Mouse (Mus musculus): ENCODE results near the gene Dmrt3. TPM values are rescaled to one million over a fixed set of nuclear protein-coding genes. Genes with fewer than 3 reads are reported as not detected.

Gene Dmrt3
- 0.54 TPM in 1 of 2 replicates, not detected in the other for polyA plus RNA-seq (2014; fragmentation: Nextera tagmentation; extraction: Ambion mirVana)

- H3K27me3 ChIP-seq (ENCODE audit: control insufficient read depth, insufficient read depth, low read length), result peaks cover 95% of the 10 kb centered on the region
- peak within 1 kb of the TSS; percentile 53 for H3K4me2 ChIP-seq (ENCODE audit: low read length)
- no peaks in the 10 kb centered on the region for H3K36me3 ChIP-seq (ENCODE audit: control insufficient read depth, insufficient read depth, low read length)
- DNase-seq (no peak), ATAC-seq (ENCODE audit: low FRiP score, low TSS enrichment) (no peak)
- no peak within 1 kb of the TSS for H3K9ac ChIP-seq (replicated peaks; ENCODE audit: low read length)
- peaks cover 12% of the 10 kb centered on the region; the same call in 1 of the 2 replicates for H3K4me1 ChIP-seq (ENCODE audit: control insufficient read depth, insufficient read depth, low read length)
- no peaks in the 10 kb centered on the region for H3K9me3 ChIP-seq (ENCODE audit: control insufficient read depth, low read length)
- H3K4me3 ChIP-seq (replicated peaks; ENCODE audit: low read depth, low read length), result peak within 1 kb of the TSS; percentile 30
- no peak within 1 kb of the TSS for H3K27ac ChIP-seq (replicated peaks; ENCODE audit: low read depth, low read length)
- WGBS, result under 1% methylated on average over 27 of the region's 29 CpGs
Measured at GRCm38 (mm10) chr19:25610015-25610410, at the start of gene Dmrt3. Gene Dmrt3, plus strand, starts transcription at chr19:25610301.

DNA sequence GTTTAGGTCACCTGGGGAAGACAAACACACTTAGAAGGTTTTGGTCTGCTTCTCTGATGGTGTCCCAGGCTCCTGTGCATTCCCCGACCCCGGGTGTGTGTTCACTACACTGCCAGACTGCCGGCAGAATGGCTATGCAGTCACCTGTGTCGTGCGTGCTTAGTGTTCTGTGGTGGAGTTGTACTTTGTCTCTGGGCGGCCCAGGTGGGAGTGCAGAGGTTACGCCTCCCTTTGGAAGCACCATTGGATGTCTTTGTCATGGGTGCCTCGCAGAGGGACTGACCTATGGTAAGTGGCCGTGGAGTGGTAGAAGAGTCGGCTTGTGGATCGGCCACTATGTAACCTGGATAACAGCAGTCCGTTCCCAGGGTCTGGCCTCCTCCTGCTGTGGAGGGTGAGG is 45.7 kb upstream of the Dmrt3 start:
- Histone ChIP-seq H3K9me3 (ENCODE audit: control insufficient read depth, low read length) (no peaks in the 10 kb centered on the region), H3K9ac (replicated peaks; ENCODE audit: low read length) (no peak overlapping the region), H3K4me1 (ENCODE audit: control insufficient read depth, insufficient read depth, low read length) (no peaks in the 10 kb centered on the region), H3K27me3 (ENCODE audit: control insufficient read depth, insufficient read depth, low read length) (no peaks in the 10 kb centered on the region), H3K27ac (replicated peaks; ENCODE audit: low read depth, low read length) (no peak overlapping the region), H3K4me3 (replicated peaks; ENCODE audit: low read depth, low read length) (no peak overlapping the region), H3K36me3 (ENCODE audit: control insufficient read depth, insufficient read depth, low read length) (no peaks in the 10 kb centered on the region), H3K4me2 (ENCODE audit: low read length) (no peak overlapping the region)
- WGBS, result 84% methylated on average over 12 of the region's 12 CpGs
- no peak for DNase-seq
- ATAC-seq (ENCODE audit: low FRiP score, low TSS enrichment), result no peak

- H3K9ac ChIP-seq (replicated peaks; ENCODE audit: low read length), result no peak overlapping the region
- WGBS, result 92% methylated on average over 7 of the region's 7 CpGs
- no peaks in the 10 kb centered on the region; the same call in 1 of the 2 replicates for H3K4me1 ChIP-seq (ENCODE audit: control insufficient read depth, insufficient read depth, low read length)
- H3K27me3 ChIP-seq (ENCODE audit: control insufficient read depth, insufficient read depth, low read length), result no peaks in the 10 kb centered on the region
- H3K36me3 ChIP-seq (ENCODE audit: control insufficient read depth, insufficient read depth, low read length), result no peaks in the 10 kb centered on the region
- H3K4me2 ChIP-seq (ENCODE audit: low read length), result no peak overlapping the region
- no peak overlapping the region for H3K27ac ChIP-seq (replicated peaks; ENCODE audit: low read depth, low read length)
- no peaks in the 10 kb centered on the region for H3K9me3 ChIP-seq (ENCODE audit: control insufficient read depth, low read length)
- DNase-seq, result no peak
- no peak for ATAC-seq (ENCODE audit: low FRiP score, low TSS enrichment)
- H3K4me3 ChIP-seq (replicated peaks; ENCODE audit: low read depth, low read length), result no peak overlapping the region
Measured at GRCm38 (mm10) chr19:25569778-25570177, 40.3 kb upstream of the Dmrt3 start.

GRCm38 (mm10) chr19:25574431-25574830 is 35.7 kb upstream of the Dmrt3 start:
- H3K9me3 ChIP-seq (ENCODE audit: control insufficient read depth, low read length), result no peaks in the 10 kb centered on the region
- no peak overlapping the region for H3K27ac ChIP-seq (replicated peaks; ENCODE audit: low read depth, low read length)
- no peaks in the 10 kb centered on the region for H3K27me3 ChIP-seq (ENCODE audit: control insufficient read depth, insufficient read depth, low read length)
- no peak overlapping the region for H3K9ac ChIP-seq (replicated peaks; ENCODE audit: low read length)
- DNase-seq, result peak; percentile 8
- peaks cover 3% of the 10 kb centered on the region; the same call in 1 of the 2 replicates for H3K4me1 ChIP-seq (ENCODE audit: control insufficient read depth, insufficient read depth, low read length)
- WGBS, result 52% methylated on average over 10 of the region's 10 CpGs
- no peak overlapping the region for H3K4me2 ChIP-seq (ENCODE audit: low read length)
- no peak overlapping the region for H3K4me3 ChIP-seq (replicated peaks; ENCODE audit: low read depth, low read length)
- no peak for ATAC-seq (ENCODE audit: low FRiP score, low TSS enrichment)
- H3K36me3 ChIP-seq (ENCODE audit: control insufficient read depth, insufficient read depth, low read length), result no peaks in the 10 kb centered on the region

GRCm38 (mm10) chr19:25574981-25575814 is 34.9 kb upstream of the Dmrt3 start:
- Histone ChIP-seq H3K27me3 (ENCODE audit: control insufficient read depth, insufficient read depth, low read length) (no peaks in the 10 kb centered on the region), H3K27ac (replicated peaks; ENCODE audit: low read depth, low read length) (no peak overlapping the region), H3K4me2 (ENCODE audit: low read length) (peak overlapping the region; percentile 28; the same call in 1 of the 2 replicates), H3K36me3 (ENCODE audit: control insufficient read depth, insufficient read depth, low read length) (no peaks in the 10 kb centered on the region), H3K9me3 (ENCODE audit: control insufficient read depth, low read length) (no peaks in the 10 kb centered on the region), H3K4me3 (replicated peaks; ENCODE audit: low read depth, low read length) (no peak overlapping the region), H3K4me1 (ENCODE audit: control insufficient read depth, insufficient read depth, low read length) (peaks cover 3% of the 10 kb centered on the region; the same call in 1 of the 2 replicates), H3K9ac (replicated peaks; ENCODE audit: low read length) (no peak overlapping the region)
- 0 out of 2 replicates have a peak, but pooled peaks have one; percentile 11 for ATAC-seq (ENCODE audit: low FRiP score, low TSS enrichment)
- peak; percentile 37 for DNase-seq
- WGBS, result 20% methylated on average over 17 of the region's 17 CpGs

DNA sequence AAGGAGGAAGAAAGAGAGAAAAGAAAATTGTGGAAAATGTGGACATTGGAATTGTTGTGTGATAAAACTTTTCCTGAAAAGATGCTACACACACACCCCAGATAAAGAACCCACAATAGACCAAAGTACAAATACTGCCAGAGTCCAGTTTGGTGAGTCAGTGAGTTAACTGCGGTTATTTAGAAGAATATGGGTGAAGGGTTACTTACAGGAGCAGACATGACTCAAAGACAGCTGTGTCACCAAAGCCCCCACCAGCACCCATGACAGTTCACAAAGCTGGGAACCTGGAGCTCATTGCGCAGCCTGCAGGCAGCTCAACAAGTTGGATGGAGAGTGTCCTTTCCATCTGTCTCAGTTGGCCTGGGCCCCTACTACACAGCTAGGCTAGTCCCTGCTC is 31.7 kb upstream of the Dmrt3 start:
- Histone ChIP-seq H3K4me1 (ENCODE audit: control insufficient read depth, insufficient read depth, low read length) (peaks cover 3% of the 10 kb centered on the region; the same call in 1 of the 2 replicates), H3K27ac (replicated peaks; ENCODE audit: low read depth, low read length) (no peak overlapping the region), H3K4me3 (replicated peaks; ENCODE audit: low read depth, low read length) (no peak overlapping the region), H3K4me2 (ENCODE audit: low read length) (no peak overlapping the region), H3K9ac (replicated peaks; ENCODE audit: low read length) (no peak overlapping the region), H3K36me3 (ENCODE audit: control insufficient read depth, insufficient read depth, low read length) (no peaks in the 10 kb centered on the region), H3K27me3 (ENCODE audit: control insufficient read depth, insufficient read depth, low read length) (no peaks in the 10 kb centered on the region), H3K9me3 (ENCODE audit: control insufficient read depth, low read length) (no peaks in the 10 kb centered on the region)
- WGBS, result 100% methylated on average over 2 of the region's 2 CpGs
- ATAC-seq (ENCODE audit: low FRiP score, low TSS enrichment), result no peak
- DNase-seq, result no peak

DNA sequence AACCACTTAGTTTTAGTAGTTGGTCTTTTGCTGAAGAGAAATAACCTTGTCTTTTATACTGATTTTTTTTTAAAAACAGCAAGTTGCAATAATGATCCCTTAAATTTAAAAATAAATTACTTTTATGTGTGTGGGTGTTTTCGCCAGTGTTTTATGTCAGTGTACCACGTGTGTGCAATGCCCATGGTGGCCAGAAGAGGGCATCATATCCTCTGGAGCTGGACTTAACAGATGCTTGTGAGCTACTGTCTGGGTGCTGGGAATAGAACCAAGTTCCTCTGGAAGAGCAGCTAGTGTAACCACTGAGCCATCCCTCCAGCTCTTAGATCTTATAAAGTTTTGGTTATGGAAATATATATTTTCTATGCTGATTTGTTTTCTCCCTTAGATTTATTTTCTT is 30.7 kb upstream of the Dmrt3 start:
- Histone ChIP-seq H3K36me3 (ENCODE audit: control insufficient read depth, insufficient read depth, low read length) (no peaks in the 10 kb centered on the region), H3K4me1 (ENCODE audit: control insufficient read depth, insufficient read depth, low read length) (peaks cover 3% of the 10 kb centered on the region; the same call in 1 of the 2 replicates), H3K4me2 (ENCODE audit: low read length) (no peak overlapping the region), H3K27me3 (ENCODE audit: control insufficient read depth, insufficient read depth, low read length) (no peaks in the 10 kb centered on the region), H3K9me3 (ENCODE audit: control insufficient read depth, low read length) (no peaks in the 10 kb centered on the region), H3K4me3 (replicated peaks; ENCODE audit: low read depth, low read length) (no peak overlapping the region), H3K9ac (replicated peaks; ENCODE audit: low read length) (no peak overlapping the region), H3K27ac (replicated peaks; ENCODE audit: low read depth, low read length) (no peak overlapping the region)
- ATAC-seq (ENCODE audit: low FRiP score, low TSS enrichment) (no peak), DNase-seq (no peak)
- WGBS, result 96% methylated on average over 2 of the region's 2 CpGs

GRCm38 (mm10) chr19:25597717-25598232 is 12.3 kb upstream of the Dmrt3 start:
- Histone ChIP-seq H3K27me3 (ENCODE audit: control insufficient read depth, insufficient read depth, low read length) (peaks cover 55% of the 10 kb centered on the region), H3K4me2 (ENCODE audit: low read length) (no peak overlapping the region), H3K4me1 (ENCODE audit: control insufficient read depth, insufficient read depth, low read length) (no peaks in the 10 kb centered on the region), H3K9me3 (ENCODE audit: control insufficient read depth, low read length) (no peaks in the 10 kb centered on the region), H3K36me3 (ENCODE audit: control insufficient read depth, insufficient read depth, low read length) (no peaks in the 10 kb centered on the region), H3K27ac (replicated peaks; ENCODE audit: low read depth, low read length) (no peak overlapping the region), H3K9ac (replicated peaks; ENCODE audit: low read length) (no peak overlapping the region), H3K4me3 (replicated peaks; ENCODE audit: low read depth, low read length) (no peak overlapping the region)
- ATAC-seq (ENCODE audit: low FRiP score, low TSS enrichment) (no peak), DNase-seq (no peak)
- WGBS, result 76% methylated on average over 3 of the region's 3 CpGs
